Mouse (Mus musculus) kidney, embryonic 14.5 days (tissue): Measurements from ENCODE around the gene BC005624. TPM values are rescaled to one million over a fixed set of nuclear protein-coding genes. Genes with fewer than 3 reads are reported as not detected.

ENCODE experiments used
- ATAC-seq: fragments of 200-750 bp; cut with Nextera tagmentation; 2 replicates; pipeline ENCODE4 v1.8.0; 2017; ENCODE audit warnings: moderate number of reproducible peaks, mild to moderate bottlenecking, moderate TSS enrichment, moderate library complexity; ENCODE audit not compliant: low FRiP score, low TSS enrichment
- H3K27ac ChIP-seq: fragments of 300-500 bp; sonication (generic); 2 replicates; pipeline ENCODE4 v1.5.1; 2014; ENCODE audit warnings: low read depth, mild to moderate bottlenecking, low read length, moderate library complexity, mixed read lengths
- H3K27me3 ChIP-seq: fragments of 300-500 bp; sonication (generic); 2 replicates; pipeline ENCODE4 v1.6.1; 2014; ENCODE audit warnings: mild to moderate bottlenecking, low read length; ENCODE audit not compliant: control insufficient read depth, insufficient read depth
- H3K36me3 ChIP-seq: fragments of 300-500 bp; sonication (generic); 2 replicates; pipeline ENCODE4 v1.6.1; 2014; ENCODE audit warnings: low read length, mixed read lengths; ENCODE audit not compliant: control insufficient read depth, insufficient read depth
- H3K4me1 ChIP-seq: fragments of 300-500 bp; sonication (generic); 2 replicates; pipeline ENCODE4 v1.6.1; 2014; ENCODE audit warnings: low read length, mixed read lengths; ENCODE audit not compliant: control insufficient read depth, insufficient read depth
- H3K4me2 ChIP-seq: fragments of 300-500 bp; sonication (generic); replicated peaks from 2 replicates; pipeline ENCODE4 v1.6.1; 2014; ENCODE audit warnings: low read depth, mild to moderate bottlenecking, low read length
- H3K4me3 ChIP-seq: fragments of 300-500 bp; sonication (generic); 2 replicates; pipeline ENCODE4 v1.5.1; 2014; ENCODE audit warnings: mild to moderate bottlenecking, low read length
- H3K9ac ChIP-seq: fragments of 300-500 bp; sonication (generic); 2 replicates; pipeline ENCODE4 v1.6.1; 2014; ENCODE audit warnings: low read depth, mild to moderate bottlenecking, low read length, moderate library complexity
- H3K9me3 ChIP-seq: fragments of 300-500 bp; sonication (generic); 2 replicates; pipeline ENCODE4 v1.6.1; 2016; ENCODE audit warnings: low read length; ENCODE audit not compliant: control insufficient read depth
- WGBS: fragments of 180-500 bp; shearing (Covaris S2); extraction: QIAGEN DNeasy Blood & Tissue Kit; methylation state at CpG from one replicate; pipeline ENCODE4 v1.1.7; 2014; 5-methylcytosine and 5-hydroxymethylcytosine counted together
- polyA plus RNA-seq: library from polyadenylated mRNA; unstranded; fragments of >200 nt; fragmentation: Nextera tagmentation; extraction: Ambion mirVana; gene quantifications from 2 replicates; pipeline ENCODE4 v1.2.1, GENCODE M21; 2014

BC005624 gene
- polyA plus RNA-seq, 1 experiment from 2014 or later = 48.7 TPM

- no peak overlapping the region for H3K27ac ChIP-seq
- peaks cover 36% of the 10 kb centered on the region for H3K36me3 ChIP-seq
- H3K4me3 ChIP-seq = no peak overlapping the region
- H3K4me2 ChIP-seq = no peak overlapping the region
- 94% methylated on average over 18 of the region's 18 CpGs for WGBS
- no peak overlapping the region for H3K9ac ChIP-seq
- no peaks in the 10 kb centered on the region for H3K9me3 ChIP-seq
- no peak for ATAC-seq
- H3K27me3 ChIP-seq = no peaks in the 10 kb centered on the region
- no peaks in the 10 kb centered on the region for H3K4me1 ChIP-seq
These were observed 35.8 kb upstream of the BC005624 start for GRCm38 (mm10) chr2:31017625-31018317.

DNA sequence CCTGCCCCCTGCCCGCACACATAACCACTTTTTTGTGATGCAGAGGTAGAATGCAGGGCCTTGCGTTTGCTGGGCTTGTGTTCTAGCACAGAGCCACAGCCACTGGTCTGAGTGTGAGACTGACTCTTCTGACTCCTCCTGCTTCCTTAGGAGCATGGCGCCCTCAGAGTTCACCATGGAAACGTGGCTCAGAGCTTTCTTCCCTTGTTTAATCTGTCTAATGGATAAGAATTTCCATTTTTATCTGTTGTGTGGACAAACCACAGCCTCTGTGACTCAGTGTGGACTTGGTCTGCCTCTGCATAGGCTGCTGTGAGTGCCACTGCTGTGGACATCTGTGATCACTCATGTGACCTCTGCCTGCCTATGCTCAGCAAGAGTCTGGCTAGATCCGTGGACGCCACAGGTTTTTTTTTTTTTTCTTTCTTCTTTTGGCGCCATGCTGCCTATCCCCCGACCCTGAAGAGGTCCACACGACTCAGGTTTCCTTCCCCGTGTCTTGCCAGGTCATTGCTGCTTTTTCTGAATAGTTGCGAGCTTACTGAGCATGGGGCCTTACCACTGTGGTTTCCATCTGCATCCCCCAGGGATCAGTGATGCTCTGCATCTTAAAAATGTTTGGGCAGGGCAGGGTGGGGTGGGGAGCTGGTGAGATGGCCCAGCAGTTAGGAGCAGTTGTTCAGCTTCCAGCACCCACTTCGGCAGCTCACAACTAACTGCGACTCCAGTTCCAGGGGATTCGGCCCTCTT is 31.5 kb upstream of the BC005624 start:
- no peak for ATAC-seq
- 62% methylated on average over 14 of the region's 14 CpGs for WGBS
- Histone ChIP-seq H3K27me3 (no peaks in the 10 kb centered on the region), H3K9ac (no peak overlapping the region), H3K4me3 (no peak overlapping the region), H3K9me3 (no peaks in the 10 kb centered on the region), H3K4me1 (no peaks in the 10 kb centered on the region), H3K4me2 (no peak overlapping the region), H3K27ac (no peak overlapping the region), H3K36me3 (peaks cover 27% of the 10 kb centered on the region)

DNA sequence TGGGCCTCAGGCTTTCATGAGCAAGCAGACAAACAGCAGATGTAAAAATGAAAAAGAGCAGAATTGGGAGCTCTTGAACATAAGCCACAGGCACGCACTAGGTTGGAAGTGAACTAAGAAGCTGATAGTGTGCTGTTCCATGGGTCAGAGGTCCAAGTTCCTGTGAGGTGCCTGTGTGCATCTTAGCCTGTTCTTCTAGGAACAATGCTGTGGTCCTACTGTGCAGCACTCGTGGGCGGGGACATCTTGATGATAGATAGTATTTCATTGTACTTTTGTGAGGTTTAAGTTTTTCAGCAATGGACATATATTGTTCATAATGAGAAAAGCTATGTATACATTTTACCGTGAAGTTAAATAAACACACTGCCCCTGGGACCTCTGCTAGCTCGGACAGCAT is 25.2 kb upstream of the BC005624 start:
- WGBS = 88% methylated on average over 5 of the region's 5 CpGs
- Histone ChIP-seq H3K27ac (no peak overlapping the region), H3K4me1 (no peaks in the 10 kb centered on the region), H3K9ac (no peak overlapping the region), H3K4me2 (no peak overlapping the region), H3K36me3 (peaks cover 10% of the 10 kb centered on the region; the same call in 1 of the 2 replicates), H3K27me3 (no peaks in the 10 kb centered on the region), H3K9me3 (no peaks in the 10 kb centered on the region), H3K4me3 (no peak overlapping the region)
- no peak for ATAC-seq

GRCm38 (mm10) chr2:31006434-31006833 is 24.4 kb upstream of the BC005624 start:
- peaks cover 13% of the 10 kb centered on the region; the same call in 1 of the 2 replicates for H3K36me3 ChIP-seq
- no peak overlapping the region for H3K4me3 ChIP-seq
- WGBS = 87% methylated on average over 5 of the region's 5 CpGs
- no peak for ATAC-seq
- H3K9ac ChIP-seq = no peak overlapping the region
- H3K27me3 ChIP-seq = no peaks in the 10 kb centered on the region
- H3K4me2 ChIP-seq = no peak overlapping the region
- no peaks in the 10 kb centered on the region for H3K4me1 ChIP-seq
- no peaks in the 10 kb centered on the region for H3K9me3 ChIP-seq
- no peak overlapping the region for H3K27ac ChIP-seq

DNA sequence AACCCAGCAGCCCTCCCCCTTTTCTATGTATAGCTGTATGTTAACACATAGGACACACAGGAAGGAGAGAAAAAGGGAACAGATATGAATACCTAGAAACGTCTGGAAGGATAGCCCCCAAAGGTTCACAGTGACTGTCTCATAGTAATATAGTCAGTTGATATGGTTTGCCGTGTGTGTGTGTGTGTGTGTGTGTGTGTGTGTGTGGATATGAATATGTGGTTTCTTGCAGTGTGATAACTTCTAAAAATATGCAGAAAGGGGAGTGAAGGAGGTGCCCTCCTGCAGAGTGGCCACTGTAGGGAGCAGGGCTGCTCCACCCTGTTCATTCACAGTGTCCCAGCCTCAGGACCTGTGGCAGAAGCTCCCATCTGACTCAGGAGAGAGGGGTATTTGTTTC is 23.5 kb upstream of the BC005624 start:
- ATAC-seq = no peak
- Histone ChIP-seq H3K4me3 (no peak overlapping the region), H3K9ac (no peak overlapping the region), H3K4me1 (no peaks in the 10 kb centered on the region), H3K9me3 (no peaks in the 10 kb centered on the region), H3K36me3 (peaks cover 9% of the 10 kb centered on the region; the same call in 1 of the 2 replicates), H3K4me2 (no peak overlapping the region), H3K27me3 (no peaks in the 10 kb centered on the region), H3K27ac (no peak overlapping the region)
- WGBS = 82% methylated on average over 2 of the region's 2 CpGs

DNA sequence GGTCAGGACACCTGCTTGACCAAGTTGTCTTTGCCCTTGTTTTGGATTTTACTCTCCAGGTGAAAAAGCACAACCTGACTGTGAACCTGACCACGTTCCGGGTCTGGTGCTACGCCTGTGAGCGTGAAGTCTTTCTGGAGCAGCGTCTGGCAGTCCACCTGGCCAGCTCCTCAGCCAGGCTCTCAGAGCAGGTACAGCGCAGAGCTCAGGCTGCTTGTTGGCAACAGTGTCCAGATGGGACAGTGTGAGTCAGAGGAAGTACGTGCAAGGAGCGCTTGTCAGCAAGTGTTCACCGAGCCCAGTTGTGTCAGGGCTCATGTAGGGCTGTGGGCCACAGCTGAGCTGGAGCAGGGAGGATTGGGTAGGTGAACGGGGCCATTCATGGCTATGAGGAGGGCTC is 20.9 kb upstream of the BC005624 start:
- 89% methylated on average over 10 of the region's 10 CpGs for WGBS
- no peak overlapping the region for H3K4me3 ChIP-seq
- peaks cover 8% of the 10 kb centered on the region; the same call in 1 of the 2 replicates for H3K36me3 ChIP-seq
- H3K4me2 ChIP-seq = no peak overlapping the region
- no peaks in the 10 kb centered on the region for H3K4me1 ChIP-seq
- ATAC-seq = no peak
- H3K9me3 ChIP-seq = no peaks in the 10 kb centered on the region
- no peak overlapping the region for H3K9ac ChIP-seq
- H3K27ac ChIP-seq = no peak overlapping the region
- H3K27me3 ChIP-seq = no peaks in the 10 kb centered on the region

GRCm38 (mm10) chr2:30998443-30999260 is 16.7 kb upstream of the BC005624 start:
- 48% methylated on average over 8 of the region's 8 CpGs for WGBS

GRCm38 (mm10) chr2:30995432-30995996 is 13.5 kb upstream of the BC005624 start:
- no peaks in the 10 kb centered on the region for H3K27me3 ChIP-seq
- ATAC-seq = no peak
- WGBS = 66% methylated on average over 11 of the region's 11 CpGs
- no peaks in the 10 kb centered on the region for H3K9me3 ChIP-seq
- no peak overlapping the region for H3K9ac ChIP-seq
- no peak overlapping the region for H3K4me3 ChIP-seq
- H3K36me3 ChIP-seq = no peaks in the 10 kb centered on the region; the same call in 1 of the 2 replicates
- H3K27ac ChIP-seq = no peak overlapping the region
- H3K4me1 ChIP-seq = no peaks in the 10 kb centered on the region
- H3K4me2 ChIP-seq = no peak overlapping the region

More at GRCm38 (mm10) chr2:30998443-30999260, 16.7 kb upstream of the BC005624 start:
- Histone ChIP-seq H3K27me3 (no peaks in the 10 kb centered on the region), H3K36me3 (peaks cover 4% of the 10 kb centered on the region; the same call in 1 of the 2 replicates), H3K4me2 (no peak overlapping the region), H3K4me1 (no peaks in the 10 kb centered on the region), H3K9me3 (no peaks in the 10 kb centered on the region), H3K27ac (no peak overlapping the region), H3K4me3 (no peak overlapping the region), H3K9ac (no peak overlapping the region)
- ATAC-seq = no peak
